Mouse (Mus musculus) midbrain, embryonic 14.5 days (tissue): Measurements from ENCODE around the gene Muc13. TPM values are rescaled to one million over a fixed set of nuclear protein-coding genes. Genes with fewer than 3 reads are reported as not detected.

Experiments used
- ATAC-seq: fragments of 200-750 bp; cut with Nextera tagmentation; 2 replicates; pipeline ENCODE4 v1.8.0; 2017; ENCODE audit warnings: moderate number of reproducible peaks, moderate library complexity; ENCODE audit not compliant: low FRiP score, low TSS enrichment
- DNase-seq: peaks from one replicate; pipeline ENCODE4 v3.0.0-alpha.2; 2015
- H3K27ac ChIP-seq: fragments of 300-500 bp; sonication (generic); replicated peaks from 2 replicates; pipeline ENCODE4 v1.5.1; 2014; ENCODE audit warnings: mild to moderate bottlenecking, low read depth, low read length, moderate library complexity
- H3K27me3 ChIP-seq: fragments of 300-500 bp; sonication (generic); 2 replicates; pipeline ENCODE4 v1.6.1; 2014; ENCODE audit warnings: low read length, control low read depth, mixed read lengths; ENCODE audit not compliant: control insufficient read depth, insufficient read depth
- H3K36me3 ChIP-seq: fragments of 300-500 bp; sonication (generic); 2 replicates; pipeline ENCODE4 v1.6.1; 2014; ENCODE audit warnings: low read length, control low read depth; ENCODE audit not compliant: control insufficient read depth, insufficient read depth
- H3K4me1 ChIP-seq: fragments of 300-500 bp; sonication (generic); 2 replicates; pipeline ENCODE4 v1.6.1; 2014; ENCODE audit warnings: mild to moderate bottlenecking, antibody characterized with exemption, low read length, control low read depth; ENCODE audit not compliant: control insufficient read depth, insufficient read depth
- H3K4me2 ChIP-seq: fragments of 300-500 bp; sonication (generic); 2 replicates; pipeline ENCODE4 v1.6.1; 2014; ENCODE audit warnings: mild to moderate bottlenecking, low read length, moderate library complexity
- H3K4me3 ChIP-seq: fragments of 300-500 bp; sonication (generic); replicated peaks from 2 replicates; pipeline ENCODE4 v1.5.1; 2014; ENCODE audit warnings: low read depth, low read length
- H3K9ac ChIP-seq: fragments of 300-500 bp; sonication (generic); replicated peaks from 2 replicates; pipeline ENCODE4 v1.6.1; 2014; ENCODE audit warnings: mild to moderate bottlenecking, low read length, moderate library complexity
- H3K9me3 ChIP-seq: fragments of 300-500 bp; sonication (generic); 2 replicates; pipeline ENCODE4 v1.6.1; 2016; ENCODE audit warnings: low read length, control low read depth, mixed read lengths; ENCODE audit not compliant: control insufficient read depth
- WGBS: fragments of 180-500 bp; shearing (Covaris S2); extraction: QIAGEN DNeasy Blood & Tissue Kit; methylation state at CpG from one replicate; pipeline ENCODE4 v1.1.7; 2014; 5-methylcytosine and 5-hydroxymethylcytosine counted together
- polyA plus RNA-seq: library from polyadenylated mRNA; unstranded; fragments of >200 nt; fragmentation: Nextera tagmentation; extraction: Ambion mirVana; gene quantifications from 2 replicates; pipeline ENCODE4 v1.2.1, GENCODE M21; 2014

Gene Muc13
- polyA plus RNA-seq, 1 experiment from 2014 or later = not detected

DNA sequence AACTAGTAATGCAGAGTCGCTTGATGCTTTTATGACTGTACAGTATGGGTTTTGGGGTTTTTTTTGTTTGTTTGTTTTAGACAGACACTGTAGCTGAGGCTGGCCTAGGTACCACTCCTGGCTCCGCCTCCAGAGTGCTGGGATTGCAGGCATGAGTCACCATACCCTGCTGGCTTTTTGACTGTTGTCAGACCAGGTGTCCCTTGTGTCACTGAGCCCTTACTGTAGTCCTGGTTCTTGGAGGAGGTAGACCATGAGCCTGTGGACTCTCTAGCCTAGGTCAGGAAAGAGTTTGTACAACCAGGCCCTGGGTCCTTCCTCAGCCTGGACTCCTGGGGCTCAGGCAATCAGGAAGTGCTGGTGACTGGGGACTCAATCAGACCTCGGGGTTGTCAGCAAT is 43.4 kb downstream of the Muc13 start:
- H3K27me3 ChIP-seq = no peaks in the 10 kb centered on the region
- no peak overlapping the region for H3K4me2 ChIP-seq
- ATAC-seq = no peak
- WGBS = 80% methylated on average over 3 of the region's 3 CpGs
- no peak for DNase-seq
- peaks cover 18% of the 10 kb centered on the region for H3K4me1 ChIP-seq
- no peak overlapping the region for H3K9ac ChIP-seq
- H3K36me3 ChIP-seq = no peaks in the 10 kb centered on the region
- H3K9me3 ChIP-seq = no peaks in the 10 kb centered on the region
- no peak overlapping the region for H3K4me3 ChIP-seq
- H3K27ac ChIP-seq = no peak overlapping the region

DNA sequence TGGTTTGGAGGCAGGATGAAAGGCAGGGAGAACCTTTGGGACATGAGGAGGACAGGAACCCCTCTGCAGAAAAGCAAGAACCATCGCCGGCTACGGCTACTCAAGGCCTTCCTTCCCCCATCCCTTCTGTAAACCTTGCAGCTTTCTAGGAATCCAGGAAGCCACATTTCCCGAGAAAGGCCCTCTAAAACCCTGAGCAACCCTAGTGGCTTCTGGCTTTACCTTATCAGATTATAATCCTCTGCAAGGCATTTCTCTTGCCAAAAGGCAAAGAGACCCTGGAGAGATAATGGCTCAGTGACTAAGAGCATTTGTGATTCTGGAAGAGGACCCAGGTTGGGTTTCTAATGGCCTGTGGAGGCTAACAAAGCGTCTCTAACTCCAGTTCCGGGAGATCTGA is 46.8 kb downstream of the Muc13 start:
- Histone ChIP-seq H3K27me3 (no peaks in the 10 kb centered on the region), H3K36me3 (no peaks in the 10 kb centered on the region), H3K27ac (no peak overlapping the region), H3K4me3 (no peak overlapping the region), H3K4me2 (no peak overlapping the region), H3K9me3 (no peaks in the 10 kb centered on the region), H3K9ac (no peak overlapping the region), H3K4me1 (no peaks in the 10 kb centered on the region)
- DNase-seq (no peak), ATAC-seq (no peak)
- 81% methylated on average over 6 of the region's 6 CpGs for WGBS

DNA sequence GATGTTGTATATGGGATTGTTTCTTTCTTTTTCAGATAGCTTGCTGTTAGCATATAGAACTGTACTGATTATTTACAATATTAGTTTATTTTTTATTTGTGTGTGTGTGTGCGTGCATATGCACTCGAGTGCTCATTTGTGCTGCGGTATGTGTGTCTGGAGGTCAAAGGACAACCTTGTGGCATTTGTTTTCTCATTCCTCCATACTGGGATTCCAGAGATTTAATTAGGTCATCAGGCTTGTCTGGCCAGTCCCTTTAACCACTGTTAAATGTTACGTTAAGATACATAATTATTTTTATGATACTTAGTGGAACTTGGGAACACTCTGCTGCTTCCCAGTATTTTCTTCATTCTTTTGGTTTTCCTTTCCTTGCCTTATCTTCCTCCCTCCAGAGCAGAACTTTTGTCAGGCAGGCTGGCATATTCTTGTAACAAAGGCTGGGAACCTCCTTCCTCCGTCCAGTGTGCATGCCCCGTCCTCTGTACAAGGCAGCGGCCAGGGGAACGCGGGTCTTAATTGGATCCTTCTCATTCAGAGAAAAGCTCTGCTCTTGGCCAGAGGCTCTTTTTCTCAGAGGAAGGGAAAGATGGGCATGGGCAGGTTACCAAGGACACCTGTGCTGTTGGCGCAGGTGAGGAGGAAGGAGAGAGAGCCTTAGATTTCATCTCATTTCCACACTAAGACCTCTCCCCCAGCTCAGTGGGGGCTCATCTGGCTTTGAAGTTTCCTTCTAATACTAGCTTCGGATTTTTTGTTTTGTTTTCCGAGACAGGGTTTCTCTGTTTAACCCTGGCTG is 48.4 kb downstream of the Muc13 start:
- H3K9me3 ChIP-seq = no peaks in the 10 kb centered on the region
- no peak for DNase-seq
- no peaks in the 10 kb centered on the region for H3K36me3 ChIP-seq
- no peak overlapping the region for H3K27ac ChIP-seq
- H3K4me3 ChIP-seq = no peak overlapping the region
- no peak overlapping the region for H3K4me2 ChIP-seq
- WGBS = 67% methylated on average over 12 of the region's 12 CpGs
- no peak overlapping the region for H3K9ac ChIP-seq
- no peaks in the 10 kb centered on the region for H3K4me1 ChIP-seq
- no peaks in the 10 kb centered on the region for H3K27me3 ChIP-seq
- no peak for ATAC-seq

DNA sequence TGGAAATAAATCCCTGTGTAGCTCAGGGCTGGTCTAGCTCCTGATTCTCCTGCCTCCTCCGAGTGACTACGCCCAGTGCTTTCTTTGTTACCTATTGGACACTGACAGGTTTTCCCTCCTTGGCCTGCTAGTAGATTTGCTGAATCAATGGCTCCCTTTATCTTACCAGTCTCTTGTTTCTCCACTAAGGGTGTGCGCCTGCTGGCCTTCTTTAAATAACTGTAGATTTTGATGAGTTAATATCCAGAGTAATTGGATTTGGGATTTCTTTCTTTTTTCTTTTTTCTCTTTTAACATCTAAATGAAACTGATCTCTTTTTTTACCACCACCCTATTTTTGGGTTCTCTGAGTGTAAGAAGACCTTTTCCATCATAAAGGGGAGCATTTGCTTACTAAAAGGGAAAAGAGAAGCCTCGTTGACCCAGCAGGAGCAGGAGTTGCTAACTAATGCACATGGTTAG is 50.3 kb downstream of the Muc13 start:
- DNase-seq (no peak), ATAC-seq (no peak)
- H3K36me3 ChIP-seq = no peaks in the 10 kb centered on the region
- no peaks in the 10 kb centered on the region for H3K9me3 ChIP-seq
- no peaks in the 10 kb centered on the region for H3K4me1 ChIP-seq
- H3K27ac ChIP-seq = no peak overlapping the region
- no peak overlapping the region for H3K9ac ChIP-seq
- H3K4me2 ChIP-seq = no peak overlapping the region
- no peak overlapping the region for H3K4me3 ChIP-seq
- H3K27me3 ChIP-seq = no peaks in the 10 kb centered on the region
- 24% methylated on average over 4 of the region's 4 CpGs for WGBS

DNA sequence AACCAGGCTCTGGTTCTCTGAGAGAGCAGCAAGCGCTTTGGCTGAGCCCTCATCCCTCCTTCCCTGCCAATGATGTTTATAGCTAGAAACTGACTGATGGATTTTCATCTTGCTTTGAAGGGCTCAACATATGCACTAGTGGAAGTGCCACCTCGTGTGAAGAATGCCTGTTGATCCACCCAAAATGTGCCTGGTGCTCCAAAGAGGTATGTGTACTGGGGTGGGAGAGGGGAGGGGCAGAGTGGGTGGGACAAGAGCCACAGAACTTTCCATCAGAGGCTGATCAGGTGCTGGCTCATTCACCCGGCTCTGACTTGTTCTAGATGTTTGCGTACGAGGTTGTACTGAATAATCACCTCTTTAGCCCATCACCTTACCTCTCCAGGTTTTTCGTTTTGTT is 51.0 kb downstream of the Muc13 start:
- Histone ChIP-seq H3K9ac (no peak overlapping the region), H3K36me3 (no peaks in the 10 kb centered on the region), H3K4me2 (no peak overlapping the region), H3K9me3 (no peaks in the 10 kb centered on the region), H3K4me3 (no peak overlapping the region), H3K4me1 (no peaks in the 10 kb centered on the region), H3K27me3 (no peaks in the 10 kb centered on the region), H3K27ac (no peak overlapping the region)
- DNase-seq = no peak
- no peak for ATAC-seq
- 73% methylated on average over 6 of the region's 6 CpGs for WGBS

DNA sequence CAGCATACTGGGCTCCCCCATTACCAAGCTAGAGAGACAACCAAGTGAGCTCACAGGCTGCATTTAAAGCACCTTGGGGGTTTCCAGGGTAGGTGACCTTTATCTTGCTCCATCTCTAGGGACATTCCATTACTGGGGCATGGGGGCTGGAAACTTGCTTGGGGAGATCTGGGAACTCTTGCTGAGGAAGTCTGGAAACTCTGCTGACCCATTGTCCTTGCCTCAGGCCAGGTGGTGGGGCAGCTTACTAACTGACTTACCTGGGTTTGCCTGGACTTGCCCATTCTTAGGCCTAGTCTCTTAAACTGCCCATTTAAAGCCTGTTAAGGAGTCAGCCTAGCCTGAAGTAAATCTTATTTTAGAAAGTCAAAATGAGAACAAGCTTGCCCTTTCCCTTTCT is 59.4 kb downstream of the Muc13 start:
- H3K36me3 ChIP-seq = no peaks in the 10 kb centered on the region
- no peaks in the 10 kb centered on the region for H3K27me3 ChIP-seq
- no peak overlapping the region for H3K9ac ChIP-seq
- no peaks in the 10 kb centered on the region for H3K4me1 ChIP-seq
- ATAC-seq (no peak), DNase-seq (no peak)
- H3K27ac ChIP-seq = no peak overlapping the region
- H3K9me3 ChIP-seq = no peaks in the 10 kb centered on the region
- no peak overlapping the region for H3K4me2 ChIP-seq
- H3K4me3 ChIP-seq = no peak overlapping the region

DNA sequence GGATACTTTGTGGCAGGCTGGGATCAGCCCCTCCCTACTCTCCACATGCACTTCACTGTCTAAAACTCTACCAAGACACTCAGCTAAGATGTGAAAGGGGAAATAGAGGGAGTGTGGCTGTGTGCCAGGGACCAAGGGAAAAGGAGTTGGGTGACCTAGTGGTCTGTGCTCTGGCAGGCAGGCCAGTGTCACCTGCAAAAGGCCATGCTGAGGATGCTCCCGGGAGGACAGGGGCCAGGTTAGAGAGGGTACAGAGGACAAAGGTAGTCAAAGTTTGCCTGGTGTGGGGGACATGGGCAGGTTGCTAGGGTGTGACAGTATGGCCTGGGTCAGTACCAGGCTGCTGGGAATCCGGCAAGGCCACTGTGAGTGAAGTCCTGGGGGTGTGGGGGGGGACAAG is 64.9 kb downstream of the Muc13 start:
- H3K4me3 ChIP-seq = no peak overlapping the region
- no peak for ATAC-seq
- H3K4me1 ChIP-seq = no peaks in the 10 kb centered on the region
- H3K36me3 ChIP-seq = no peaks in the 10 kb centered on the region
- 93% methylated on average over 2 of the region's 2 CpGs for WGBS
- H3K9ac ChIP-seq = no peak overlapping the region
- no peak overlapping the region for H3K4me2 ChIP-seq
- H3K27ac ChIP-seq = no peak overlapping the region
- no peaks in the 10 kb centered on the region for H3K9me3 ChIP-seq
- no peaks in the 10 kb centered on the region for H3K27me3 ChIP-seq
- no peak for DNase-seq

DNA sequence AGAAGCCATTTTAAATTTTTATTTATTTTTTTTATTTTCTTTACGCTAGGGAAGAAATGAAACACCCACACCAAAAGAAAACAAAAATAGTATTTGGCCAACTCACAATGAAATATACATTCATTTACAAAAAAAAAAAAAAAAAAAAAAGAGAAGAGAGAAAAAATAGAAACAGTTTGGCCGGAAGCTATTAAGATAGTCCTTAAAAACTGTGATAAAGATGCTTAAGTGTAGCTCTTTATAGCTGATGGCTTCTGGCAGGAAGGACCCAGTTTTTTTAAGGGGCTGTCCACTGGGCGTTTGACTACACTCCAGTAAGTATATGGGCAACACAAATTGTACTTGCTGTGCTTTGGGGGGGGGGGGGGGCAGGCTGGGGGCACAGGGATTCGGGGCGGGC is 65.5 kb downstream of the Muc13 start:
- Histone ChIP-seq H3K4me3 (no peak overlapping the region), H3K9ac (no peak overlapping the region), H3K9me3 (no peaks in the 10 kb centered on the region), H3K27me3 (no peaks in the 10 kb centered on the region), H3K36me3 (no peaks in the 10 kb centered on the region), H3K4me2 (peak overlapping the region; percentile 42; the same call in 1 of the 2 replicates), H3K27ac (no peak overlapping the region), H3K4me1 (no peaks in the 10 kb centered on the region)
- ATAC-seq (no peak), DNase-seq (no peak)
- WGBS = 68% methylated on average over 5 of the region's 5 CpGs

DNA sequence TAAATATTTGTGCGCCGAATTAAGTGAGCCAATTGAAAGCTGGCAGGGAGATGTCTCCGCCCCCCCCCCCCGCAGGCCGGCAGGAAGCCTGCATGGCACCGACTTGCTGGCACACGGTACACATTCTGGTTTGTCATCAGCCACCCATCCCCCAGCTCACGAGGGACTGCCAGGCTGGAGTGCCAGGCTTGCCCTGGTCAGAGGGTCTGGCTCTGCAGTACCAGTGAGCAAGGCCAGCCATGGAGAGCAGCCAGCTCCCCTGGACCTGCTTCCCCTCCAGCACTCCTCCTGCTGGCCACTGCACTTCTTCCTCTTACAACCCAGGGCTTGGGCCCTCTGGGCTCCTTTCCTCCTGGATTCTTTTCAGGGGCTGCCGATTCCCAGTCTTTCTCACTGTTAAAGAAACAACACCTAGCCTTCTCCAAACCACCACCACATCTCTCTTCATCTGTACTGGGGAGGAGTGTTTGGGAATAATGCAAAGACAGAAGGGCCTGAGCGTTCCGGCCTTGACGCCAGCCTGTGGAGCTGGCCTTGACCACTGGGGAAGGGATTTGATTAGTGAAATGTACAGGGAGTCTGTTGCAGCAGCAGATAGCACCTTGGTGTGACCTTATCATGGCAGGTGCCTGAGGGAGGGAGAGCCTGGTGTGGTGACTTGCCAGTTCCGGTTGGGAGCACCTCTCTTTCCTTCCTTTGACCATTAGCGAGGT is 66.3 kb downstream of the Muc13 start:
- Histone ChIP-seq H3K27ac (peak overlapping the region; percentile 2; the same call in 1 of the 2 replicates), H3K9ac (no peak overlapping the region), H3K36me3 (no peaks in the 10 kb centered on the region), H3K27me3 (no peaks in the 10 kb centered on the region), H3K9me3 (no peaks in the 10 kb centered on the region), H3K4me2 (peak overlapping the region; percentile 42), H3K4me3 (0 out of 2 replicates have a peak overlapping the region, but pooled peaks have one; percentile 0), H3K4me1 (no peaks in the 10 kb centered on the region)
- WGBS = 37% methylated on average over 14 of the region's 14 CpGs
- ATAC-seq = peak; percentile 82
- DNase-seq = peak; percentile 75
